ENCODE assay signal across 10 mouse cellular contexts in the genomic region with DNA sequence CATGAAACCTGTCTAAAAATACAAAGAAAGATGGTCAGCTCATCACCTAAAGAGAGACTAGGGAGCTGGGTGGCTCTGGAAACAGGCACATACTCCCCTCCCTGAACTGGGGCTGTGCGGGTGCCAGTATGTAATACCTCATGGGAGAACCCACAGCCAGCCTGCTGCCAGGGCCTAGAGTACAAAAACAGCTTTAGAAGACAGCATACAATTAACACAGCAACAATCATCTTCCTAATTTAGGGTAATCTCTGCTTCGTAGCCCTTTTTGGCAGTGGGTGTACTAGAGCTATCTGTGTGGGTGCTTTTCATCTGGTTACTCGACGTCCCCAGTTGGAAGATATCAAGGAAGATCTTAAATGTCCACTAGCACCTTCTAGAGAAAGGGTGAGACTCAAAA.
A peak's percentile ranks its signal among the peaks of the same experiment; 100 is the strongest.
DNase-seq lines count a peak whose midpoint lies in the region; ATAC-seq lines count a peak whose summit lies in the region.
"Had no signal": no experiment of that assay in that cellular context is flagged by ENCODE, and none has a peak within 500 bp of the region (broad histone marks: within the 10 kb centered on the region; RNA-seq: fewer than 3 reads in every experiment).

No protein-coding gene starts in this region.

- no peak overlapping the region for H3K4me2 ChIP-seq in limb, embryonic 15.5 days

- no peak for DNase-seq in frontal cortex, postnatal 25 days (ENCODE audit: low spot score in 2 of 2)
- no peak for DNase-seq in limb, embryonic 10.5 days (ENCODE audit: low spot score)
- DNase-seq in layer of hippocampus, adult 8-10 months (ENCODE audit: low spot score in 2 of 2) = peak; percentile 53 to 64
- peak; percentile 21 for DNase-seq in right cerebral cortex, postnatal 14 days
- DNase-seq in urinary bladder, adult 2 months (ENCODE audit: low spot score) = no peak
- DNase-seq: cerebellum, postnatal 36 days had no signal

- H3K27me3 ChIP-seq in limb, embryonic 15.5 days = no peaks in the 10 kb centered on the region
- no peaks in the 10 kb centered on the region for H3K27me3 ChIP-seq in limb, embryonic 10.5 days (ENCODE audit: low read depth, poor library complexity, severe bottlenecking)

- H3K9ac ChIP-seq in limb, embryonic 15.5 days = no peak overlapping the region

- 88% methylated on average over 4 of the region's 4 CpGs for WGBS in limb, embryonic 15.5 days
- WGBS in limb, embryonic 10.5 days = 89% methylated on average over 4 of the region's 4 CpGs

- no peak overlapping the region for H3K4me3 ChIP-seq in limb, embryonic 15.5 days
- no peak overlapping the region for H3K4me3 ChIP-seq in limb, embryonic 10.5 days

- H3K36me3 ChIP-seq in limb, embryonic 15.5 days = no peaks in the 10 kb centered on the region
- H3K36me3 ChIP-seq in limb, embryonic 10.5 days = no peaks in the 10 kb centered on the region

- H3K9me3 ChIP-seq in limb, embryonic 15.5 days = no peaks in the 10 kb centered on the region
- H3K9me3 ChIP-seq in limb, embryonic 10.5 days (replicated peaks) = no peaks in the 10 kb centered on the region

- peak; percentile 89 for ATAC-seq in frontal cortex, adult (ENCODE audit: low TSS enrichment)
- no peak; the same call in 1 of the 2 replicates for ATAC-seq in limb, embryonic 15.5 days (ENCODE audit: insufficient number of reproducible peaks, low FRiP score, low TSS enrichment, low read depth)
- ATAC-seq in megakaryocyte progenitor cell, adult 5-6 weeks (replicated peaks; ENCODE audit: poor library complexity) = no peak
- ATAC-seq: CD4-positive, CD25-positive, alpha-beta regulatory T cell, adult 4 months had no signal

- H3K27ac ChIP-seq in limb, embryonic 15.5 days = peak overlapping the region; percentile 57
- no peak overlapping the region for H3K27ac ChIP-seq in limb, embryonic 10.5 days

- H3K4me1 ChIP-seq in limb, embryonic 15.5 days = 0 out of 2 replicates have a peak, but pooled peaks cover 3% of the 10 kb centered on the region
- H3K4me1 ChIP-seq in limb, embryonic 10.5 days = peaks cover 17% of the 10 kb centered on the region

Comparison
In these comparisons a context has a peak if more than half of its experiments do, and no peak if none do; other contexts are left out.
1. DNase-seq: peak in layer of hippocampus, adult 8-10 months (2 of 2) and right cerebral cortex, postnatal 14 days (single experiment); none in frontal cortex, postnatal 25 days (0 of 2), limb, embryonic 10.5 days (single experiment) and urinary bladder, adult 2 months (single experiment).